Comparison of ENCODE assay signal across 10 mouse cellular contexts in the genomic region with DNA sequence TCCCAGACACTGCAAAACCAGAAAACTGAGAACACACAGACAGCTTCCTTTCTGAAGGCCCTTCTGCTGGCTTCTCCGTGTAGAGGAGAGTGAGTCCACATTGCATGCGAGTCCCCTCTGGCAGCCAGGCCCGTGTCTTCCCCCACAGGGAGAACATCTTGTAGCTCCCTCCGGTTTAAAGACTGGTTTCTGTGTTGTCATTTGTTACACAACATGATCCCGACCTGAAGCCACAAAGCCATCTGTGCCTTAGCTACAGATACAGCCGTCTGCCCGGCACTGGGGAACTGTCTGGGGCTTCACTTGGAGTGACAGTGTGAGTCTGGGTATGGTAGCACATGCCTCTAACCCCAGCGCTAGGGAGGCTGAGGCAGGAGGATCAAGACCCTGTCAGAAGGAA. TPM values are rescaled to one million over a fixed set of nuclear protein-coding genes. Genes with fewer than 3 reads are reported as not detected.
DNase-seq lines count a peak whose midpoint lies in the region; ATAC-seq and TF ChIP-seq lines count a peak whose summit lies in the region.
"Had no signal": no experiment of that assay in that cellular context is flagged by ENCODE, and none has a peak within 500 bp of the region (broad histone marks: within the 10 kb centered on the region; RNA-seq: fewer than 3 reads in every experiment).

No protein-coding gene starts in this region.

- H3K4me3 ChIP-seq in heart, embryonic 12.5 days, result no peak overlapping the region
- H3K4me3 ChIP-seq in cerebellum, adult 2 months (replicated peaks; ENCODE audit: insufficient read depth, low read depth, low read length), result no peak overlapping the region
- H3K4me3 ChIP-seq in hindbrain, embryonic 10.5 days, result no peak overlapping the region
- H3K4me3 ChIP-seq in midbrain, embryonic 16.5 days (ENCODE audit: low read depth, low read length), result no peak overlapping the region

- no peaks in the 10 kb centered on the region for H3K27me3 ChIP-seq in heart, embryonic 12.5 days (replicated peaks)
- no peaks in the 10 kb centered on the region for H3K27me3 ChIP-seq in cerebellum, adult 2 months (ENCODE audit: control insufficient read depth, insufficient read depth, low read length)
- no peaks in the 10 kb centered on the region for H3K27me3 ChIP-seq in hindbrain, embryonic 10.5 days (ENCODE audit: insufficient read depth, poor library complexity, severe bottlenecking)
- no peaks in the 10 kb centered on the region for H3K27me3 ChIP-seq in midbrain, embryonic 16.5 days (ENCODE audit: control insufficient read depth, insufficient read depth, low read depth, low read length)

- H3K4me1 ChIP-seq in heart, embryonic 12.5 days (replicated peaks), result peaks cover 63% of the 10 kb centered on the region
- H3K4me1 ChIP-seq in cerebellum, adult 2 months (ENCODE audit: control insufficient read depth, insufficient read depth, low read length), result peaks cover 20% of the 10 kb centered on the region
- peaks cover 73% of the 10 kb centered on the region for H3K4me1 ChIP-seq in hindbrain, embryonic 10.5 days (replicated peaks)
- peaks cover 38% of the 10 kb centered on the region for H3K4me1 ChIP-seq in midbrain, embryonic 16.5 days (ENCODE audit: control insufficient read depth, insufficient read depth, low read length)

- no peak overlapping the region for H3K4me2 ChIP-seq in heart, embryonic 12.5 days
- H3K4me2 ChIP-seq in midbrain, embryonic 16.5 days (ENCODE audit: low read length), result no peak overlapping the region

- H3K9me3 ChIP-seq in heart, embryonic 12.5 days (replicated peaks), result no peaks in the 10 kb centered on the region
- H3K9me3 ChIP-seq in hindbrain, embryonic 10.5 days, result no peaks in the 10 kb centered on the region
- no peaks in the 10 kb centered on the region for H3K9me3 ChIP-seq in midbrain, embryonic 16.5 days (replicated peaks; ENCODE audit: control insufficient read depth, low read length, poor library complexity, severe bottlenecking)

- no peak for ATAC-seq in heart, embryonic 12.5 days (ENCODE audit: insufficient number of reproducible peaks, low FRiP score)
- ATAC-seq in midbrain, embryonic 16.5 days, result no peak
- ATAC-seq in activated CD4-positive, CD25-positive, alpha-beta regulatory T cell, adult 4 months, result no peak
- ATAC-seq: CD4-positive, CD25-positive, alpha-beta regulatory T cell, adult 4 months had no signal

- no peak overlapping the region for H3K27ac ChIP-seq in heart, embryonic 12.5 days (ENCODE audit: poor library complexity, severe bottlenecking)
- H3K27ac ChIP-seq in cerebellum, adult 2 months (ENCODE audit: insufficient read depth, low read length), result peak overlapping the region; percentile 26
- H3K27ac ChIP-seq in hindbrain, embryonic 10.5 days, result peak overlapping the region; percentile 68
- peak overlapping the region; percentile 34 for H3K27ac ChIP-seq in midbrain, embryonic 16.5 days (ENCODE audit: low read length)

- TF ChIP-seq POLR2A in cerebellum, adult 2 months (IDR thresholded peaks at IDR 0.05; ENCODE audit: borderline replicate concordance, insufficient read depth, low read length), result no peak

- H3K36me3 ChIP-seq in heart, embryonic 12.5 days, result no peaks in the 10 kb centered on the region
- H3K36me3 ChIP-seq in hindbrain, embryonic 10.5 days, result no peaks in the 10 kb centered on the region
- H3K36me3 ChIP-seq in midbrain, embryonic 16.5 days (ENCODE audit: control insufficient read depth, insufficient read depth, low read length), result no peaks in the 10 kb centered on the region

- peak; percentile 89 for DNase-seq in heart, adult 11 months
- DNase-seq in cerebellum, adult 2 months, result peak; percentile 53 to 68
- no peak for DNase-seq in hindbrain, embryonic 10.5 days (ENCODE audit: low spot score)
- DNase-seq in right cerebral cortex, postnatal 25 days, result no peak
- DNase-seq in MN1 (ENCODE audit: low spot score), result no peak
- DNase-seq: kidney, adult 2 months had no signal

- 66% methylated on average over 8 of the region's 8 CpGs for WGBS in heart, embryonic 12.5 days
- WGBS in cerebellum, adult 2 months, result 10% methylated on average over 8 of the region's 8 CpGs
- WGBS in hindbrain, embryonic 10.5 days, result 67% methylated on average over 8 of the region's 8 CpGs
- 69% methylated on average over 8 of the region's 8 CpGs for WGBS in midbrain, embryonic 16.5 days

- TF ChIP-seq CTCF in cerebellum, adult 2 months (IDR thresholded peaks at IDR 0.05; ENCODE audit: borderline replicate concordance, insufficient read depth, low read depth, low read length), result no peak

- H3K9ac ChIP-seq in heart, embryonic 12.5 days, result no peak overlapping the region
- H3K9ac ChIP-seq in midbrain, embryonic 16.5 days (ENCODE audit: low read depth, low read length), result no peak overlapping the region

RNA-seq across cellular contexts. Expression of a gene that starts 42.1 kb away (rescaled TPM):
- 5.6 and 5.8 TPM in 2 replicates for polyA plus RNA-seq in heart, embryonic 12.5 days (2016; fragmentation: Nextera tagmentation; extraction: Ambion mirVana)
- polyA plus RNA-seq in cerebellum, adult 2 months (2012; rRNA removed), result 22.0 and 25.3 TPM in 2 replicates
- 8.0 and 10.1 TPM in 2 replicates for polyA plus RNA-seq in hindbrain, embryonic 10.5 days (2016; fragmentation: Nextera tagmentation; extraction: Ambion mirVana)
- 18.7 and 19.3 TPM in 2 replicates for polyA plus RNA-seq in midbrain, embryonic 16.5 days (2015; fragmentation: Nextera tagmentation; extraction: Ambion mirVana)
- 10 to 100 TPM; 16.9 to 27.7 TPM for polyA plus RNA-seq in activated CD4-positive, CD25-positive, alpha-beta regulatory T cell, adult 4 months (2017; shearing (Covaris generic))

Comparison
In these comparisons a context has a peak if more than half of its experiments do, and no peak if none do; other contexts are left out.
1. DNase-seq: peak in heart, adult 11 months (single experiment) and cerebellum, adult 2 months (2 of 2); none in hindbrain, embryonic 10.5 days (single experiment), right cerebral cortex, postnatal 25 days (single experiment) and MN1 (single experiment).